8 mouse cellular contexts compared by ENCODE assay signal in the genomic region with DNA sequence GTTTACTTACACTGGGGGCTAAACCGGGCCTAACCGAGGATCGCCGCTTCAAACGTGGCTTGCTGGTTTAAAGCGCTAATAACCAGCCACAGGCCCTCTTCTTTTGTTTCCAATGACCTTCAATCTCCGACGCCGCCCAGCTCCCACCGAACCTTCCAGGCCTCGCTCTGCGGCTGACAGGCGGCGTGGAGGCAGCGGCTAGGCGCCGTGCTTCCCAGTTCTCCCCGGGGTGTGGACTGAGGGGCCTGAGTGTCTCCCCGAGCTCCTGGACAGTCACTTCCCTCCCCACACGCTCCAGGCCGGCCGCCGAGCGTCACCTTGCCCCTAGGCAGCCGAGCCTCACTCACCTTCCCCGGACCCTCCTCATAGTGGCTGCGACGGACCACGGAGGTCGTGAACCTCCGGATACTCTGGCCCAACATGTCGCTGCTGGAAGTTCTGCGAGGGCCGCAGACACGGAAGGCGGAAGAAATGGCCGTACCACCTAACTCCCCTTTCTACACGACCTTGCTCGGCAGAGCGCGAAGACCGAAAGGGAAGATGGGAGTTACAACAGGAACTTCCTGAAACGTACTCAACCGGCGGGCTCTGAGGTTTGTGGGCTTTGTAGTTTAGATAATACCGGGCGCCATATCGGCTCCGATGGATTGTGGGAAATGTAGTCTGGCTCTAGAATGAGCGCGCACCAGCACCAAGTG. TPM values are rescaled to one million over a fixed set of nuclear protein-coding genes. Genes with fewer than 3 reads are reported as not detected.
DNase-seq lines count a peak whose midpoint lies in the region; ATAC-seq and TF ChIP-seq lines count a peak whose summit lies in the region.

Cox7c (minus strand) TSS at position 651 of the 698 bp plus-strand sequence.

- peak within 1 kb of the TSS; percentile 74 for H3K4me3 ChIP-seq in bone marrow macrophage, adult 2 months (ENCODE audit: insufficient read depth, low read length)
- H3K4me3 ChIP-seq in embryonic fibroblast, embryonic 13.5 days (ENCODE audit: insufficient read depth, low read length), result peak within 1 kb of the TSS; percentile 99
- peak within 1 kb of the TSS; percentile 83 for H3K4me3 ChIP-seq in kidney, embryonic 14.5 days (ENCODE audit: low read length)
- H3K4me3 ChIP-seq in limb, embryonic 15.5 days, result peak within 1 kb of the TSS; percentile 77

- no peak for TF ChIP-seq POLR2A in bone marrow macrophage, adult 2 months (IDR thresholded peaks at IDR 0.05; ENCODE audit: borderline replicate concordance, low read depth, low read length)
- peak; percentile 80 for TF ChIP-seq POLR2A in embryonic fibroblast, embryonic 13.5 days (IDR thresholded peaks at IDR 0.05; ENCODE audit: low read depth, low read length)

- no peak for TF ChIP-seq CTCF in bone marrow macrophage, adult 2 months (IDR thresholded peaks at IDR 0.05; ENCODE audit: low read depth, low read length)
- no peak for TF ChIP-seq CTCF in embryonic fibroblast, embryonic 13.5 days (IDR thresholded peaks at IDR 0.05; ENCODE audit: borderline replicate concordance, insufficient read depth, low read length)

- ATAC-seq in kidney, embryonic 14.5 days (ENCODE audit: low FRiP score, low TSS enrichment), result peak; percentile 98
- peak; percentile 97 for ATAC-seq in limb, embryonic 15.5 days (ENCODE audit: insufficient number of reproducible peaks, low FRiP score, low TSS enrichment, low read depth)

- H3K9ac ChIP-seq in kidney, embryonic 14.5 days (ENCODE audit: low read depth, low read length), result peak within 1 kb of the TSS; percentile 97
- H3K9ac ChIP-seq in limb, embryonic 15.5 days, result peak within 1 kb of the TSS; percentile 94

- DNase-seq in A20 (ENCODE audit: low read depth, low spot score), result peak; percentile 91
- DNase-seq in heart, adult 9 months (ENCODE audit: low spot score in 2 of 2), result peak; percentile 88 to 89
- DNase-seq in monocyte, adult 2 months (ENCODE audit: low read depth in 1 of 2, low spot score in 2 of 2), result peak; percentile 58 to 63
- peak; percentile 90 to 91 for DNase-seq in spleen, postnatal 36 days (ENCODE audit: low spot score in 2 of 2)

- H3K27ac ChIP-seq in bone marrow macrophage, adult 2 months (ENCODE audit: insufficient read depth, low read depth, low read length), result peak within 1 kb of the TSS; percentile 78
- peak within 1 kb of the TSS; percentile 37 for H3K27ac ChIP-seq in embryonic fibroblast, embryonic 13.5 days (ENCODE audit: insufficient read depth, low read length)
- H3K27ac ChIP-seq in kidney, embryonic 14.5 days (ENCODE audit: low read depth, low read length), result peak within 1 kb of the TSS; percentile 85
- H3K27ac ChIP-seq in limb, embryonic 15.5 days, result peak within 1 kb of the TSS; percentile 93

- H3K4me2 ChIP-seq in kidney, embryonic 14.5 days (replicated peaks; ENCODE audit: low read depth, low read length), result peak within 1 kb of the TSS; percentile 52
- H3K4me2 ChIP-seq in limb, embryonic 15.5 days, result peak within 1 kb of the TSS; percentile 44

- no peaks in the 10 kb centered on the region for H3K4me1 ChIP-seq in bone marrow macrophage, adult 2 months (ENCODE audit: control insufficient read depth, insufficient read depth, low read length)
- no peaks in the 10 kb centered on the region for H3K4me1 ChIP-seq in embryonic fibroblast, embryonic 13.5 days (ENCODE audit: control insufficient read depth, insufficient read depth, low read length)
- no peaks in the 10 kb centered on the region for H3K4me1 ChIP-seq in kidney, embryonic 14.5 days (ENCODE audit: control insufficient read depth, insufficient read depth, low read length)
- no peaks in the 10 kb centered on the region for H3K4me1 ChIP-seq in limb, embryonic 15.5 days

- no peaks in the 10 kb centered on the region for H3K9me3 ChIP-seq in kidney, embryonic 14.5 days (ENCODE audit: control insufficient read depth, low read length)
- no peaks in the 10 kb centered on the region for H3K9me3 ChIP-seq in limb, embryonic 15.5 days

- no peaks in the 10 kb centered on the region for H3K27me3 ChIP-seq in kidney, embryonic 14.5 days (ENCODE audit: control insufficient read depth, insufficient read depth, low read length)
- no peaks in the 10 kb centered on the region for H3K27me3 ChIP-seq in limb, embryonic 15.5 days

- H3K36me3 ChIP-seq in kidney, embryonic 14.5 days (ENCODE audit: control insufficient read depth, insufficient read depth, low read length), result peaks cover 17% of the 10 kb centered on the region
- peaks cover 16% of the 10 kb centered on the region for H3K36me3 ChIP-seq in limb, embryonic 15.5 days

- WGBS in kidney, embryonic 14.5 days, result under 1% methylated on average over 50 of the region's 51 CpGs
- WGBS in limb, embryonic 15.5 days, result under 1% methylated on average over 51 of the region's 51 CpGs

RNA-seq across cellular contexts. Expression of gene Cox7c, which starts in this region (rescaled TPM):
- polyA plus RNA-seq in bone marrow macrophage, adult 2 months (2012; ENCODE audit: insufficient read depth, insufficient read length, missing spikeins), result 291 and 308 TPM in 2 replicates
- polyA plus RNA-seq in embryonic fibroblast, embryonic 13.5 days (2011; ENCODE audit: insufficient read length, low read depth, missing spikeins), result 525 and 532 TPM in 2 replicates
- polyA plus RNA-seq in kidney, embryonic 14.5 days (2014; fragmentation: Nextera tagmentation; extraction: Ambion mirVana), result 633 and 916 TPM in 2 replicates
- 550 and 584 TPM in 2 replicates for polyA plus RNA-seq in limb, embryonic 15.5 days (2015; fragmentation: Nextera tagmentation; extraction: Ambion mirVana)

Comparison
In these comparisons a context has a peak if more than half of its experiments do, and no peak if none do; other contexts are left out.
1. Peak in every context shown above with its lines: DNase-seq, ATAC-seq, H3K4me3 ChIP-seq and H3K27ac ChIP-seq.
2. H3K27ac ChIP-seq: peak in every context shown above with its lines; median percentile 93 in limb, embryonic 15.5 days; 85 in kidney, embryonic 14.5 days; 78 in bone marrow macrophage, adult 2 months; 37 in embryonic fibroblast, embryonic 13.5 days.